Mouse (Mus musculus): ENCODE measurements around the gene Wfdc2. TPM values are rescaled to one million over a fixed set of nuclear protein-coding genes. Genes with fewer than 3 reads are reported as not detected.
A peak's percentile ranks its signal among the peaks of the same experiment; 100 is the strongest.

The Wfdc2 gene
- total and polyA plus RNA-seq, 2 experiments = 4.6 to 9.9 TPM

- Histone ChIP-seq H3K79me2 (ENCODE audit: control insufficient read depth, insufficient read depth, low read length) (no peaks in the 10 kb centered on the region), H3K4me3 (ENCODE audit: insufficient read depth, low read depth, low read length) (no peak overlapping the region), H3K9ac (ENCODE audit: low read depth, low read length) (no peak overlapping the region), H3K4me1 (ENCODE audit: control insufficient read depth, insufficient read depth, low read length) (peaks cover under 1% of the 10 kb centered on the region), H3K27me3 (ENCODE audit: control insufficient read depth, insufficient read depth, low read length) (no peaks in the 10 kb centered on the region), H3K27ac (replicated peaks; ENCODE audit: insufficient read depth, low read depth, low read length) (no peak overlapping the region), H3K36me3 (ENCODE audit: control insufficient read depth, insufficient read depth, low read length) (no peaks in the 10 kb centered on the region)
- TF ChIP-seq CTCF (IDR thresholded peaks at IDR 0.05; ENCODE audit: low read depth, low read length) = peak; percentile 93
- no peak for TF ChIP-seq POLR2A (IDR thresholded peaks at IDR 0.05; ENCODE audit: extremely low read depth, insufficient read depth, low read length)
- no peak for DNase-seq (ENCODE audit: extremely low read depth, low read depth, low spot score)
- WGBS = 38% methylated on average over 10 of the region's 10 CpGs
Measured at GRCm38 (mm10) chr2:164517485-164518221, 44.6 kb upstream of the Wfdc2 start.

GRCm38 (mm10) chr2:164518266-164519170, 43.7 kb upstream of the Wfdc2 start:
- H3K9ac ChIP-seq (ENCODE audit: low read depth, low read length) = no peak overlapping the region

GRCm38 (mm10) chr2:164519171-164519526, 43.1 kb upstream of the Wfdc2 start:
- H3K36me3 ChIP-seq (ENCODE audit: control insufficient read depth, insufficient read depth, low read length) = no peaks in the 10 kb centered on the region
- no peaks in the 10 kb centered on the region for H3K79me2 ChIP-seq (ENCODE audit: control insufficient read depth, insufficient read depth, low read length)
- no peak overlapping the region for H3K4me3 ChIP-seq (ENCODE audit: insufficient read depth, low read depth, low read length)
- no peak for DNase-seq (ENCODE audit: extremely low read depth, low read depth, low spot score)
- no peak overlapping the region for H3K27ac ChIP-seq (replicated peaks; ENCODE audit: insufficient read depth, low read depth, low read length)
- TF ChIP-seq POLR2A (IDR thresholded peaks at IDR 0.05; ENCODE audit: extremely low read depth, insufficient read depth, low read length) = no peak
- no peak for TF ChIP-seq CTCF (IDR thresholded peaks at IDR 0.05; ENCODE audit: low read depth, low read length)
- H3K27me3 ChIP-seq (ENCODE audit: control insufficient read depth, insufficient read depth, low read length) = no peaks in the 10 kb centered on the region
- no peaks in the 10 kb centered on the region for H3K4me1 ChIP-seq (ENCODE audit: control insufficient read depth, insufficient read depth, low read length)
- H3K9ac ChIP-seq (ENCODE audit: low read depth, low read length) = no peak overlapping the region
- WGBS = 83% methylated on average over 6 of the region's 6 CpGs

More at GRCm38 (mm10) chr2:164518266-164519170, 43.7 kb upstream of the Wfdc2 start:
- TF ChIP-seq CTCF (IDR thresholded peaks at IDR 0.05; ENCODE audit: low read depth, low read length) = no peak
- TF ChIP-seq POLR2A (IDR thresholded peaks at IDR 0.05; ENCODE audit: extremely low read depth, insufficient read depth, low read length) = no peak
- Histone ChIP-seq H3K27me3 (ENCODE audit: control insufficient read depth, insufficient read depth, low read length) (no peaks in the 10 kb centered on the region), H3K4me3 (ENCODE audit: insufficient read depth, low read depth, low read length) (no peak overlapping the region), H3K27ac (replicated peaks; ENCODE audit: insufficient read depth, low read depth, low read length) (no peak overlapping the region), H3K79me2 (ENCODE audit: control insufficient read depth, insufficient read depth, low read length) (no peaks in the 10 kb centered on the region), H3K36me3 (ENCODE audit: control insufficient read depth, insufficient read depth, low read length) (no peaks in the 10 kb centered on the region), H3K4me1 (ENCODE audit: control insufficient read depth, insufficient read depth, low read length) (no peaks in the 10 kb centered on the region)
- 75% methylated on average over 11 of the region's 11 CpGs for WGBS
- no peak for DNase-seq (ENCODE audit: extremely low read depth, low read depth, low spot score)

- Histone ChIP-seq H3K79me2 (ENCODE audit: control insufficient read depth, insufficient read depth, low read length) (no peaks in the 10 kb centered on the region), H3K4me3 (ENCODE audit: insufficient read depth, low read depth, low read length) (no peak overlapping the region), H3K4me1 (ENCODE audit: control insufficient read depth, insufficient read depth, low read length) (no peaks in the 10 kb centered on the region), H3K27ac (replicated peaks; ENCODE audit: insufficient read depth, low read depth, low read length) (no peak overlapping the region), H3K27me3 (ENCODE audit: control insufficient read depth, insufficient read depth, low read length) (no peaks in the 10 kb centered on the region), H3K36me3 (ENCODE audit: control insufficient read depth, insufficient read depth, low read length) (no peaks in the 10 kb centered on the region), H3K9ac (ENCODE audit: low read depth, low read length) (no peak overlapping the region)
- DNase-seq (ENCODE audit: extremely low read depth, low read depth, low spot score) = peak; percentile 67
- peak; percentile 94 for TF ChIP-seq CTCF (IDR thresholded peaks at IDR 0.05; ENCODE audit: low read depth, low read length)
- TF ChIP-seq POLR2A (IDR thresholded peaks at IDR 0.05; ENCODE audit: extremely low read depth, insufficient read depth, low read length) = no peak
- WGBS = 3% methylated on average over 3 of the region's 3 CpGs
Measured at GRCm38 (mm10) chr2:164520782-164521181, 41.4 kb upstream of the Wfdc2 start.

- Histone ChIP-seq H3K27ac (replicated peaks; ENCODE audit: insufficient read depth, low read depth, low read length) (no peak overlapping the region), H3K36me3 (ENCODE audit: control insufficient read depth, insufficient read depth, low read length) (no peaks in the 10 kb centered on the region), H3K79me2 (ENCODE audit: control insufficient read depth, insufficient read depth, low read length) (no peaks in the 10 kb centered on the region), H3K27me3 (ENCODE audit: control insufficient read depth, insufficient read depth, low read length) (no peaks in the 10 kb centered on the region), H3K4me3 (ENCODE audit: insufficient read depth, low read depth, low read length) (no peak overlapping the region), H3K9ac (ENCODE audit: low read depth, low read length) (no peak overlapping the region), H3K4me1 (ENCODE audit: control insufficient read depth, insufficient read depth, low read length) (no peaks in the 10 kb centered on the region)
- 10% methylated on average over 11 of the region's 11 CpGs for WGBS
- no peak for TF ChIP-seq POLR2A (IDR thresholded peaks at IDR 0.05; ENCODE audit: extremely low read depth, insufficient read depth, low read length)
- no peak for TF ChIP-seq CTCF (IDR thresholded peaks at IDR 0.05; ENCODE audit: low read depth, low read length)
- DNase-seq (ENCODE audit: extremely low read depth, low read depth, low spot score) = no peak
Measured at GRCm38 (mm10) chr2:164521841-164522240, 40.4 kb upstream of the Wfdc2 start.
